Mouse (Mus musculus): Measurements from ENCODE around the gene Prickle4.

DNA sequence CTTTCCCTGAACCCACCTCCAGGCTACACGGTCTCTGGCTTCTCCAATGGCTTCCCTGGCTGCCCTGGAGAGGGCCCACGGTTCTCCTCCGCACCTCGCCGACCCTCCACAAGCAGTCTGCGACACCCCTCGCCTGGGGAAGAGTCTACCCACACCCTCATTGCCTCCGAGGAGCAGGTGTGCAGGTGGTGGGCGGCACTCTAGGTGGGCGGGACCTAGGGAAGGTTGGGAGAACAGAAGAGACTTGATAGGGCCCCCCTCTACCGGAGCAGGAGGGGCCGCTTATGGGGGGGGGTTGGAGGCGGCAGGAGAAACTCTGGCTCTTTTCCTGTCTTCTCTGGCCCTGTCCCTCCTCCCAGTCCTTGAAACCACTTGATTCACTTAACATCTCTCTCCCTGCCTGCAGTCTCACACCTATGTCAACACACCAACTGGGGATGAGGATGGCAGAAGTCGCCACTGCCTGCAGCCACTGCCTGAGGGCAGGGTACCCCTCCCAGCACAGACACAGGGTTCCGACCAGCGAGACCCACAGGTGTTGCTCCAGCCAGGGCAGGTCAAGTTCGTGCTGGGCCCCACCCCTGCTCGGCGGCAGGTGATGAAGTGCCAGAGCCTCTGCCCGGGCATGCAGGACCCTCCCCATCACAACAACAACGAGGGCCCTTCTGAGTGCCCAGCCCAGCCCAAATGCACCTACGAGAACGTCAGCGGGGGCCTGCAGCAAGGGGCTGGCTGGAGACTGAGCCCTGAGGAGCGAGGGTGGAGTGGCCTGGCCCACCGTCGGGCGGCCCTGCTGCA lies 8.2 kb upstream of the Prickle4 start:
- TF ChIP-seq CTCF (IDR thresholded peaks at IDR 0.05; ENCODE audit: insufficient read depth, low read depth, low read length) (no peak), POLR2A (IDR thresholded peaks at IDR 0.05; ENCODE audit: insufficient read depth, low read depth, low read length) (no peak)

Data from olfactory bulb, adult 2 months (tissue).